Mouse (Mus musculus): Measurements from ENCODE around the gene Cstb.
A peak's percentile ranks its signal among the peaks of the same experiment; 100 is the strongest.

GRCm38 (mm10) chr10:78438094-78438493, 12.6 kb downstream of the Cstb start:
- peak; percentile 74 for TF ChIP-seq CTCF (IDR thresholded peaks at IDR 0.05; ENCODE audit: control insufficient read depth, insufficient read depth, insufficient read length)
- TF ChIP-seq MYOD1 (IDR thresholded peaks at IDR 0.05; ENCODE audit: control insufficient read depth, insufficient read length, low read depth): no peak
- TF ChIP-seq USF1 (IDR thresholded peaks at IDR 0.05; ENCODE audit: low read depth): no peak
- TF ChIP-seq CEBPB (IDR thresholded peaks at IDR 0.05; ENCODE audit: low read depth): no peak
- no peak for TF ChIP-seq MYOG (IDR thresholded peaks at IDR 0.05; ENCODE audit: control insufficient read depth, extremely low read depth, insufficient read length)
- no peak for TF ChIP-seq MAX (IDR thresholded peaks at IDR 0.05)

Data from C2C12 (cell line).